Mouse (Mus musculus) midbrain, embryonic 16.5 days (tissue): ENCODE measurements around the gene Ttll5. TPM values are rescaled to one million over a fixed set of nuclear protein-coding genes. Genes with fewer than 3 reads are reported as not detected.

Experiments
- ATAC-seq: fragments of 200-750 bp; cut with Nextera tagmentation; 2 replicates; pipeline ENCODE4 v1.8.0; 2017; ENCODE audit warnings: moderate TSS enrichment
- H3K27ac ChIP-seq: fragments of 300-500 bp; sonication (generic); 2 replicates; pipeline ENCODE4 v1.5.1; 2014; ENCODE audit warnings: mild to moderate bottlenecking, low read length, mixed read lengths
- H3K27me3 ChIP-seq: fragments of 300-500 bp; sonication (generic); 2 replicates; pipeline ENCODE4 v1.6.1; 2014; ENCODE audit warnings: low read depth, low read length, mixed read lengths; ENCODE audit not compliant: control insufficient read depth, insufficient read depth
- H3K36me3 ChIP-seq: fragments of 300-500 bp; sonication (generic); 2 replicates; pipeline ENCODE4 v1.6.1; 2014; ENCODE audit warnings: mild to moderate bottlenecking, low read length, moderate library complexity, mixed read lengths; ENCODE audit not compliant: control insufficient read depth, insufficient read depth
- H3K4me1 ChIP-seq: fragments of 300-500 bp; sonication (generic); 2 replicates; pipeline ENCODE4 v1.6.1; 2014; ENCODE audit warnings: mild to moderate bottlenecking, low read length, mixed read lengths; ENCODE audit not compliant: control insufficient read depth, insufficient read depth
- H3K4me2 ChIP-seq: fragments of 300-500 bp; sonication (generic); 2 replicates; pipeline ENCODE4 v1.6.1; 2014; ENCODE audit warnings: mild to moderate bottlenecking, low read length, mixed read lengths
- H3K4me3 ChIP-seq: fragments of 300-500 bp; sonication (generic); 2 replicates; pipeline ENCODE4 v1.5.1; 2014; ENCODE audit warnings: low read depth, mild to moderate bottlenecking, low read length, moderate library complexity, mixed read lengths
- H3K9ac ChIP-seq: fragments of 300-500 bp; sonication (generic); 2 replicates; pipeline ENCODE4 v1.6.1; 2014; ENCODE audit warnings: low read depth, low read length, mixed read lengths
- H3K9me3 ChIP-seq: fragments of 300-500 bp; sonication (generic); replicated peaks from 2 replicates; pipeline ENCODE4 v1.6.1; 2014; ENCODE audit warnings: mild to moderate bottlenecking, low read length, mixed read lengths; ENCODE audit not compliant: control insufficient read depth, poor library complexity, severe bottlenecking
- WGBS: fragments of 180-500 bp; shearing (Covaris S2); extraction: QIAGEN DNeasy Blood & Tissue Kit; methylation state at CpG from one replicate; pipeline ENCODE4 v1.1.7; 2014; 5-methylcytosine and 5-hydroxymethylcytosine counted together
- polyA plus RNA-seq: library from polyadenylated mRNA; unstranded; fragments of >200 nt; fragmentation: Nextera tagmentation; extraction: Ambion mirVana; gene quantifications from 2 replicates; pipeline ENCODE4 v1.2.1, GENCODE M21; 2015

Ttll5 gene
- polyA plus RNA-seq, 1 experiment from 2014 or later: 12.0 TPM

GRCm38 (mm10) chr12:86077736-86078135 lies 253.3 kb downstream of the Ttll5 start:
- Histone ChIP-seq H3K27ac (no peak overlapping the region), H3K4me2 (peak overlapping the region; percentile 97), H3K36me3 (no peaks in the 10 kb centered on the region), H3K4me3 (peak overlapping the region; percentile 55), H3K9me3 (no peaks in the 10 kb centered on the region), H3K27me3 (peaks cover 2% of the 10 kb centered on the region; the same call in 1 of the 2 replicates), H3K4me1 (peaks cover 15% of the 10 kb centered on the region), H3K9ac (no peak overlapping the region)
- no peak for ATAC-seq
- WGBS: 27% methylated on average over 11 of the region's 11 CpGs

GRCm38 (mm10) chr12:86078176-86078552 lies 253.7 kb downstream of the Ttll5 start:
- Histone ChIP-seq H3K36me3 (no peaks in the 10 kb centered on the region), H3K27ac (no peak overlapping the region), H3K9ac (peak overlapping the region; percentile 70), H3K27me3 (peaks cover 2% of the 10 kb centered on the region; the same call in 1 of the 2 replicates), H3K9me3 (no peaks in the 10 kb centered on the region), H3K4me2 (peak overlapping the region; percentile 97), H3K4me1 (peaks cover 19% of the 10 kb centered on the region), H3K4me3 (peak overlapping the region; percentile 55)
- 7% methylated on average over 9 of the region's 9 CpGs for WGBS
- ATAC-seq: no peak

- peak within 1 kb of the TSS; percentile 97 for H3K4me2 ChIP-seq
- no peaks in the 10 kb centered on the region for H3K9me3 ChIP-seq
- H3K4me3 ChIP-seq: peak within 1 kb of the TSS; percentile 55
- peak within 1 kb of the TSS; percentile 70 for H3K9ac ChIP-seq
- H3K27me3 ChIP-seq: peaks cover 2% of the 10 kb centered on the region; the same call in 1 of the 2 replicates
- WGBS: 0% methylated on average over 25 of the region's 25 CpGs
- ATAC-seq: peak; percentile 47
- no peaks in the 10 kb centered on the region for H3K36me3 ChIP-seq
- peaks cover 21% of the 10 kb centered on the region for H3K4me1 ChIP-seq
- H3K27ac ChIP-seq: peak within 1 kb of the TSS; percentile 43
Measured at GRCm38 (mm10) chr12:86078553-86079201, 254.2 kb downstream of the Ttll5 start, which contains the start of gene Tgfb3. Gene Tgfb3 (minus strand): TSS chr12:86079041.

- peak overlapping the region; percentile 55 for H3K4me3 ChIP-seq
- peaks cover 21% of the 10 kb centered on the region for H3K4me1 ChIP-seq
- ATAC-seq: peak; percentile 76
- peaks cover 2% of the 10 kb centered on the region; the same call in 1 of the 2 replicates for H3K27me3 ChIP-seq
- peak overlapping the region; percentile 70 for H3K9ac ChIP-seq
- under 1% methylated on average over 31 of the region's 31 CpGs for WGBS
- H3K27ac ChIP-seq: peak overlapping the region; percentile 43
- H3K4me2 ChIP-seq: peak overlapping the region; percentile 97
- no peaks in the 10 kb centered on the region for H3K9me3 ChIP-seq
- no peaks in the 10 kb centered on the region for H3K36me3 ChIP-seq
Measured at GRCm38 (mm10) chr12:86079202-86079667, 254.8 kb downstream of the Ttll5 start.

GRCm38 (mm10) chr12:86082481-86083012 lies 258.1 kb downstream of the Ttll5 start, which contains the start of gene Ift43:
Gene Ift43 (plus strand): TSS chr12:86082541.
- Histone ChIP-seq H3K27ac (peak within 1 kb of the TSS; percentile 51; the same call in 1 of the 2 replicates), H3K36me3 (no peaks in the 10 kb centered on the region), H3K4me3 (peak within 1 kb of the TSS; percentile 73), H3K9me3 (no peaks in the 10 kb centered on the region), H3K9ac (peak within 1 kb of the TSS; percentile 71), H3K27me3 (no peaks in the 10 kb centered on the region), H3K4me1 (peaks cover 12% of the 10 kb centered on the region), H3K4me2 (peak within 1 kb of the TSS; percentile 81)
- under 1% methylated on average over 35 of the region's 35 CpGs for WGBS
- peak; percentile 83 for ATAC-seq

- 95% methylated on average over 7 of the region's 7 CpGs for WGBS
- no peak overlapping the region for H3K4me3 ChIP-seq
Measured at GRCm38 (mm10) chr12:86085873-86086272, 261.4 kb downstream of the Ttll5 start.

GRCm38 (mm10) chr12:86086550-86086949 lies 262.1 kb downstream of the Ttll5 start:
- no peak overlapping the region for H3K9ac ChIP-seq
- WGBS: 76% methylated on average over 8 of the region's 8 CpGs
- no peak overlapping the region for H3K4me3 ChIP-seq
- no peak overlapping the region for H3K27ac ChIP-seq
- peaks cover 10% of the 10 kb centered on the region for H3K4me1 ChIP-seq
- H3K27me3 ChIP-seq: no peaks in the 10 kb centered on the region
- H3K36me3 ChIP-seq: peaks cover 5% of the 10 kb centered on the region; the same call in 1 of the 2 replicates
- no peaks in the 10 kb centered on the region for H3K9me3 ChIP-seq
- ATAC-seq: no peak
- no peak overlapping the region for H3K4me2 ChIP-seq

More at GRCm38 (mm10) chr12:86085873-86086272, 261.4 kb downstream of the Ttll5 start:
- no peaks in the 10 kb centered on the region for H3K9me3 ChIP-seq
- no peak overlapping the region for H3K4me2 ChIP-seq
- no peak overlapping the region for H3K27ac ChIP-seq
- no peaks in the 10 kb centered on the region for H3K27me3 ChIP-seq
- peaks cover 6% of the 10 kb centered on the region for H3K4me1 ChIP-seq
- H3K36me3 ChIP-seq: peaks cover 5% of the 10 kb centered on the region; the same call in 1 of the 2 replicates
- no peak overlapping the region for H3K9ac ChIP-seq
- ATAC-seq: no peak

- Histone ChIP-seq H3K4me3 (no peak overlapping the region), H3K9ac (no peak overlapping the region), H3K4me2 (no peak overlapping the region), H3K27ac (no peak overlapping the region), H3K4me1 (peaks cover 7% of the 10 kb centered on the region), H3K36me3 (peaks cover 5% of the 10 kb centered on the region; the same call in 1 of the 2 replicates), H3K27me3 (no peaks in the 10 kb centered on the region), H3K9me3 (no peaks in the 10 kb centered on the region)
- no peak for ATAC-seq
- WGBS: 80% methylated on average over 7 of the region's 7 CpGs
Measured at GRCm38 (mm10) chr12:86088042-86088441, 263.6 kb downstream of the Ttll5 start.

- Histone ChIP-seq H3K9me3 (no peaks in the 10 kb centered on the region), H3K9ac (no peak overlapping the region), H3K27ac (no peak overlapping the region), H3K27me3 (no peaks in the 10 kb centered on the region), H3K4me1 (0 out of 2 replicates have a peak, but pooled peaks cover 3% of the 10 kb centered on the region), H3K4me2 (no peak overlapping the region), H3K4me3 (no peak overlapping the region), H3K36me3 (peaks cover 5% of the 10 kb centered on the region; the same call in 1 of the 2 replicates)
- no peak for ATAC-seq
- WGBS: 56% methylated on average over 4 of the region's 4 CpGs
Measured at GRCm38 (mm10) chr12:86090764-86091163, 266.3 kb downstream of the Ttll5 start.
